Mouse (Mus musculus) hindbrain, embryonic 14.5 days (tissue): Measurements from ENCODE around the gene Cacna1c. TPM values are rescaled to one million over a fixed set of nuclear protein-coding genes. Genes with fewer than 3 reads are reported as not detected.
"Not testable (repeated sequence)": the region's sequence is repeated elsewhere in the genome, so short reads cannot be mapped to it uniquely, and the experiment has no call there.

Experiments used
- ATAC-seq: fragments of 200-750 bp; cut with Nextera tagmentation; 2 replicates; pipeline ENCODE4 v1.8.0; 2017; ENCODE audit warnings: moderate number of reproducible peaks, mild to moderate bottlenecking, moderate TSS enrichment, moderate library complexity; ENCODE audit not compliant: low FRiP score
- DNase-seq: peaks from one replicate; pipeline ENCODE4 v3.0.0-alpha.2; 2015; ENCODE audit warnings: low spot score
- H3K27ac ChIP-seq: fragments of 300-500 bp; sonication (generic); 2 replicates; pipeline ENCODE4 v1.5.1; 2014; ENCODE audit warnings: mild to moderate bottlenecking, moderate library complexity
- H3K27me3 ChIP-seq: fragments of 300-500 bp; sonication (generic); 2 replicates; pipeline ENCODE4 v1.6.1; 2014; ENCODE audit warnings: mild to moderate bottlenecking, low read length, mixed read lengths; ENCODE audit not compliant: control insufficient read depth, insufficient read depth
- H3K36me3 ChIP-seq: fragments of 300-500 bp; sonication (generic); replicated peaks from 2 replicates; pipeline ENCODE4 v1.6.1; 2014; ENCODE audit not compliant: control insufficient read depth, insufficient read depth
- H3K4me1 ChIP-seq: fragments of 300-500 bp; sonication (generic); replicated peaks from 2 replicates; pipeline ENCODE4 v1.6.1; 2014; ENCODE audit warnings: antibody characterized with exemption, low read length, mixed read lengths; ENCODE audit not compliant: control insufficient read depth, insufficient read depth
- H3K4me2 ChIP-seq: fragments of 300-500 bp; sonication (generic); replicated peaks from 2 replicates; pipeline ENCODE4 v1.6.1; 2014; ENCODE audit warnings: mild to moderate bottlenecking, moderate library complexity
- H3K4me3 ChIP-seq: fragments of 300-500 bp; sonication (generic); replicated peaks from 2 replicates; pipeline ENCODE4 v1.5.1; 2014; ENCODE audit warnings: mild to moderate bottlenecking, low read length
- H3K9ac ChIP-seq: fragments of 300-500 bp; sonication (generic); 2 replicates; pipeline ENCODE4 v1.6.1; 2014
- H3K9me3 ChIP-seq: fragments of 300-500 bp; sonication (generic); 2 replicates; pipeline ENCODE4 v1.6.1; 2016; ENCODE audit warnings: low read length; ENCODE audit not compliant: control insufficient read depth
- WGBS: fragments of 180-500 bp; shearing (Covaris S2); extraction: QIAGEN DNeasy Blood & Tissue Kit; methylation state at CpG from one replicate; pipeline ENCODE4 v1.1.7; 2014; 5-methylcytosine and 5-hydroxymethylcytosine counted together
- polyA plus RNA-seq: library from polyadenylated mRNA; unstranded; fragments of >200 nt; fragmentation: Nextera tagmentation; extraction: Ambion mirVana; gene quantifications from 2 replicates; pipeline ENCODE4 v1.2.1, GENCODE M21; 2014

Cacna1c gene
- polyA plus RNA-seq, 1 experiment from 2014 or later = 10.1 TPM

DNA sequence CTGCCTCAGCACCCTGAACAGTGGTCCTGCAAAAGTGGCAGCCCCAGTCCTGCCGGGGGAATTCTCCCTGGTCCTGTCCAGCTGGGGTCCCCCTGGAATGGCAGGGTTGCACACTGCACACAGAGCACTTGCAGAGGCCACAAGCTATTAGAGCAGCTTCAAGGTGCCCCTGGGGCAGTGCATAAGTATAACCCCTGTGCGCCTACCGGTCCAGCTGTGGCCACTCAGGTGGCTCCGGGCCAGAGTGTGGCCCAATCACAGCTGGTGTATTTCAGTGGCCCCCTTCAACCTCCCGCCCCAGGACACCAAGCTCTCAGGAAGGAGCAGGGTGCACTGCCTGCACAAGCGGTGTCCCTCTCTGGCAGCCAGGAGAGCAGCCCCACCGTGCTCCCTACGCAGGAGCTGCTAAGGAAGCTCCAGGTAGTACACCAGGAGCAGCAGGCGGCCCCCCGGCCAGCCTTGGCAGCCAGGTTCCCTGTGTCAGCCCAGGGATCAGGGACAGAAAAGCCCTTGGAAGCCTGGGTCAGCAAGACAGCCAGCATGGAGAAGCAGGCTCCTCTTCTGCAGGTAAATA lies 18.9 kb upstream of the Cacna1c start:
- Histone ChIP-seq H3K36me3 (peaks cover 59% of the 10 kb centered on the region), H3K4me2 (no peak overlapping the region), H3K9ac (no peak overlapping the region), H3K27ac (no peak overlapping the region), H3K27me3 (no peaks in the 10 kb centered on the region), H3K9me3 (no peaks in the 10 kb centered on the region), H3K4me1 (no peaks in the 10 kb centered on the region), H3K4me3 (no peak overlapping the region)
- WGBS = 96% methylated on average over 10 of the region's 10 CpGs
- ATAC-seq (no peak), DNase-seq (no peak)

GRCm38 (mm10) chr6:119214190-119214589 lies 18.0 kb upstream of the Cacna1c start:
- H3K4me2 ChIP-seq = no peak overlapping the region

DNA sequence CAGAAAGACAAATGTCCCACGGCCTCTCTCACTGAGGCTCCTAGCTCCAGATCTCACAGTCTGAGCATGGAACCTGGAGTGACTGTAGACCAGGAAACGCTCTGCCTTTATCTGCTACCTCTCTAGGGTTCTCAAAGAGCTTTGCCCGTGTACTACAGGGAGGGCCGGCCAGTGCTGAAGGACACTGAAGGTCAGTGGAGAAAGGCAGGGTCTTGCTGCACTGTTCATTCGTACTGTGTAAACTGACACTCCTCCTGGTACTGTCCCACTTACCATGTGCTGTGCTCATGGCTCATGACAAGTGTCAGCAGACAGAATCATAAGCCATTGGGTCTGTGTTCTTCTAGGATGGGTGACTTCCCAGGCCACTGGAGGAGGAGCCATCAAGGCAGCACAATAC lies 17.2 kb upstream of the Cacna1c start:
- 88% methylated on average over 5 of the region's 5 CpGs for WGBS
- Histone ChIP-seq H3K4me3 (no peak overlapping the region), H3K9me3 (no peaks in the 10 kb centered on the region), H3K27ac (no peak overlapping the region), H3K36me3 (peaks cover 44% of the 10 kb centered on the region), H3K27me3 (no peaks in the 10 kb centered on the region), H3K4me2 (no peak overlapping the region), H3K4me1 (no peaks in the 10 kb centered on the region), H3K9ac (no peak overlapping the region)
- DNase-seq (no peak), ATAC-seq (no peak)

More at GRCm38 (mm10) chr6:119214190-119214589, 18.0 kb upstream of the Cacna1c start:
- Histone ChIP-seq H3K9me3 (no peaks in the 10 kb centered on the region), H3K27me3 (no peaks in the 10 kb centered on the region), H3K4me3 (no peak overlapping the region), H3K4me1 (no peaks in the 10 kb centered on the region), H3K9ac (no peak overlapping the region), H3K36me3 (peaks cover 51% of the 10 kb centered on the region), H3K27ac (no peak overlapping the region)
- 82% methylated on average over 6 of the region's 6 CpGs for WGBS
- ATAC-seq (no peak), DNase-seq (no peak)

DNA sequence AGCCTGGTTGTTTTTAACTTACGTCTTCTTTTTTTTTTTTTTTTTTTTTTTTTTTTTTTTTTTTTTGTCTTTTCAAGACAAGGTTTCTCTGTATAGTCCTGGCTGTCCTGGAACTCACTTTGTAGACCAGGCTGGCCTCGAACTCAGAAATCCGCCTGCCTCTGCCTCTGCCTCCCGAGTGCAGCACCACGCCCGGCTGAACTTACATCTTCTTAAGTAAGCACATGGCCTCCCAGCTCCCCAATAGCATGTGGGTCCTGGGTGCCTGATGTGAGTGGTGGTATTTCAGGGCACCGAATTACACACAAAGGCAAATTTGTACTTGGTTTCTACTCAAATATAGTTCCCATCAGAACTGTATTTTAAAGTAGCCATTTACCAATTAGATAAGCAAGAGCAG lies 9.8 kb upstream of the Cacna1c start:
- not testable (repeated sequence) for H3K9ac ChIP-seq, ATAC-seq, H3K27ac ChIP-seq, H3K4me3 ChIP-seq, H3K4me2 ChIP-seq, H3K27me3 ChIP-seq, H3K9me3 ChIP-seq, H3K4me1 ChIP-seq, DNase-seq
- WGBS = 92% methylated on average over 7 of the region's 7 CpGs
- H3K36me3 ChIP-seq = peaks cover 18% of the 10 kb centered on the region; the same call in 1 of the 2 replicates

- Histone ChIP-seq H3K27ac (no peak overlapping the region), H3K9ac (no peak overlapping the region), H3K27me3 (no peaks in the 10 kb centered on the region), H3K36me3 (peaks cover 19% of the 10 kb centered on the region; the same call in 1 of the 2 replicates), H3K9me3 (no peaks in the 10 kb centered on the region), H3K4me3 (no peak overlapping the region), H3K4me1 (no peaks in the 10 kb centered on the region), H3K4me2 (no peak overlapping the region)
- ATAC-seq (no peak), DNase-seq (no peak)
- WGBS = 55% methylated on average over 3 of the region's 3 CpGs
Measured at GRCm38 (mm10) chr6:119204915-119205314, 8.7 kb upstream of the Cacna1c start.

GRCm38 (mm10) chr6:119204286-119204685 lies 8.1 kb upstream of the Cacna1c start:
- DNase-seq (no peak), ATAC-seq (no peak)

GRCm38 (mm10) chr6:119201575-119201974 lies 5.4 kb upstream of the Cacna1c start:
- H3K27me3 ChIP-seq = no peaks in the 10 kb centered on the region
- H3K4me2 ChIP-seq = no peak overlapping the region
- peaks cover 19% of the 10 kb centered on the region; the same call in 1 of the 2 replicates for H3K36me3 ChIP-seq
- peaks cover 8% of the 10 kb centered on the region; the same call in 1 of the 2 replicates for H3K4me1 ChIP-seq
- no peak overlapping the region for H3K9ac ChIP-seq
- no peaks in the 10 kb centered on the region for H3K9me3 ChIP-seq
- no peak overlapping the region for H3K4me3 ChIP-seq
- WGBS = 95% methylated on average over 4 of the region's 4 CpGs
- no peak for DNase-seq
- ATAC-seq = no peak
- H3K27ac ChIP-seq = no peak overlapping the region

More at GRCm38 (mm10) chr6:119204286-119204685, 8.1 kb upstream of the Cacna1c start:
- Histone ChIP-seq H3K4me3 (no peak overlapping the region), H3K9ac (no peak overlapping the region), H3K27ac (no peak overlapping the region), H3K4me2 (no peak overlapping the region), H3K27me3 (no peaks in the 10 kb centered on the region), H3K4me1 (peaks cover 5% of the 10 kb centered on the region; the same call in 1 of the 2 replicates), H3K9me3 (no peaks in the 10 kb centered on the region), H3K36me3 (peaks cover 19% of the 10 kb centered on the region; the same call in 1 of the 2 replicates)
- WGBS = 92% methylated on average over 7 of the region's 7 CpGs

DNA sequence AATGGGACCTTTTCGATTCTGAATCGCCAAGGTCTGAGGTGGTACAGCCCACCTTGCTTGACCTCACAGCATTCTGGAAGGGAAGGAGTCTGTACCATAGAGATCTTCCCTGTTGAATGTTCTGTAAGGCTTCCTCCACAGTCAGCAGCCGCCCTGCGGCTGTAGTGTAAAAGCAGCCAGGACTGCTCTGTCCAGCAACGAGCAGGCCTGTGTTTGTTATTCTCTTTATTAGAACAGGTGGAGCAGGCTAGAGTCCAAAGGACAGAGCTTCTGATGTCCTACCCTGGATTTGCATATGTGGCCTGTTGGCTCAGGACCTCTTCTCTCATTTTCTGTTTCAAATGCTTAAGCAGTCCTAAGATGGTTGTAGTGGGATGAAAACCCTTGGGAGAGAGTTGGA lies 4.1 kb upstream of the Cacna1c start:
- no peaks in the 10 kb centered on the region for H3K9me3 ChIP-seq
- no peak for DNase-seq
- H3K4me1 ChIP-seq = peaks cover 8% of the 10 kb centered on the region; the same call in 1 of the 2 replicates
- no peak overlapping the region for H3K4me3 ChIP-seq
- H3K27me3 ChIP-seq = no peaks in the 10 kb centered on the region
- no peak for ATAC-seq
- H3K36me3 ChIP-seq = peaks cover 22% of the 10 kb centered on the region; the same call in 1 of the 2 replicates
- no peak overlapping the region for H3K27ac ChIP-seq
- 83% methylated on average over 5 of the region's 5 CpGs for WGBS
- no peak overlapping the region for H3K9ac ChIP-seq
- no peak overlapping the region for H3K4me2 ChIP-seq

DNA sequence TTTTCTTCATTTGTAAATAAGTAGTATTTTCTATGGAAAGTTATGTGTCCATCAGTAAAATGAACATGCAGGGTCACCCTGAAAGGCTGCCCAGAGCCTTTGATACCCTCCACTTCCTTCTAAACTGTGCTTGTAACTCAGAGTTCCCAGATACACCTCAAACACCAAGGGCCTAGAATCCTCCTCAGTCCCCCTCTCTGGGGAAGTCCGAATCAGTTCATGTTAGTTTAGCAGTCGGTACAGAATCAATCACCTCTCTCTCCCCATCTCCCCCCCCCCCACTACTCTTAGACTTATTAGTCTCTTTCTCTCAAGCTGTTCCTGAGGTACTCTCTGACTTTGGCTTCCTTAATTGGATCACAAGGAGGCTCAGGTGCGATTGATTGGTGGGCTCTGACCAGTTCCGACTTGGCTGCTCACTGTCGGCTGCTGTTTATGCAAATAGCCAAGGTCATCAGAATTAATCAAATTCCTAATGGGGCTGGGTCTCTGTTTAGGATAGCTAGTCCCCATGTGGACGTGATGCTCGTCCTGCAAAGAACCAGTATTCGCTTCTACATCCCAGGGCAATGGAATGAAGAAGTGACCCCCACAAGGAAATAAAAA lies 3.2 kb upstream of the Cacna1c start:
- no peaks in the 10 kb centered on the region for H3K9me3 ChIP-seq
- no peak overlapping the region for H3K4me3 ChIP-seq
- no peak overlapping the region for H3K27ac ChIP-seq
- H3K27me3 ChIP-seq = no peaks in the 10 kb centered on the region
- WGBS = 18% methylated on average over 8 of the region's 8 CpGs
- peaks cover 31% of the 10 kb centered on the region; the same call in 1 of the 2 replicates for H3K36me3 ChIP-seq
- H3K4me2 ChIP-seq = no peak overlapping the region
- ATAC-seq (no peak), DNase-seq (no peak)
- H3K4me1 ChIP-seq = peaks cover 8% of the 10 kb centered on the region; the same call in 1 of the 2 replicates
- H3K9ac ChIP-seq = no peak overlapping the region
